Mouse (Mus musculus) E14TG2a.4 (cell line): Measurements from ENCODE around the gene Mtss1l.

Experiments used
- H3K27me3 ChIP-seq: 2 replicates; pipeline ENCODE4 v1.6.1; 2014; ENCODE audit warnings: low read length, control low read depth; ENCODE audit not compliant: insufficient read depth
- H3K36me3 ChIP-seq: 2 replicates; pipeline ENCODE4 v1.6.1; 2014; ENCODE audit warnings: low read length, control low read depth; ENCODE audit not compliant: insufficient read depth
- H3K4me1 ChIP-seq: replicated peaks from 2 replicates; pipeline ENCODE4 v1.6.1; 2014; ENCODE audit warnings: low read depth, low read length, control low read depth
- H3K4me3 ChIP-seq: replicated peaks from 2 replicates; pipeline ENCODE4 v1.5.1; 2014; ENCODE audit warnings: mild to moderate bottlenecking, low read length
- H3K9me3 ChIP-seq: 2 replicates; pipeline ENCODE4 v1.6.1; 2014; ENCODE audit warnings: low read length, control low read depth
- CTCF ChIP-seq: conservative IDR thresholded peaks from 2 replicates; pipeline ENCODE4 v1.5.1; 2014; ENCODE audit warnings: low read length
- NANOG ChIP-seq: IDR thresholded peaks from 2 replicates; pipeline ENCODE4 v1.6.1; 2014; ENCODE audit warnings: borderline replicate concordance, low read length, mixed read lengths
- POU5F1 ChIP-seq: IDR thresholded peaks from 2 replicates; pipeline ENCODE4 v1.6.1; 2014; ENCODE audit warnings: low read length, borderline replicate concordance

Gene Mtss1l

GRCm38 (mm10) chr8:110751490-110751889, 30.2 kb downstream of the Mtss1l start:
- no peak overlapping the region for H3K4me3 ChIP-seq
- H3K36me3 ChIP-seq = no peaks in the 10 kb centered on the region
- no peak for TF ChIP-seq CTCF
- no peaks in the 10 kb centered on the region for H3K9me3 ChIP-seq
- H3K27me3 ChIP-seq = no peaks in the 10 kb centered on the region
- peaks cover 61% of the 10 kb centered on the region for H3K4me1 ChIP-seq

GRCm38 (mm10) chr8:110754713-110755112, 33.4 kb downstream of the Mtss1l start:
- TF ChIP-seq NANOG = no peak
- TF ChIP-seq CTCF = no peak
- TF ChIP-seq POU5F1 = no peak
- Histone ChIP-seq H3K36me3 (no peaks in the 10 kb centered on the region), H3K9me3 (no peaks in the 10 kb centered on the region), H3K4me1 (peaks cover 92% of the 10 kb centered on the region), H3K4me3 (peak overlapping the region; percentile 64), H3K27me3 (no peaks in the 10 kb centered on the region)

GRCm38 (mm10) chr8:110755511-110756170, 34.4 kb downstream of the Mtss1l start:
- no peak for TF ChIP-seq CTCF
- TF ChIP-seq NANOG = no peak
- TF ChIP-seq POU5F1 = no peak
- Histone ChIP-seq H3K4me3 (peak overlapping the region; percentile 64), H3K4me1 (peaks cover 98% of the 10 kb centered on the region), H3K9me3 (no peaks in the 10 kb centered on the region), H3K36me3 (no peaks in the 10 kb centered on the region), H3K27me3 (no peaks in the 10 kb centered on the region)

- TF ChIP-seq NANOG (no peak), POU5F1 (no peak), CTCF (no peak)
- Histone ChIP-seq H3K27me3 (no peaks in the 10 kb centered on the region), H3K9me3 (no peaks in the 10 kb centered on the region), H3K36me3 (no peaks in the 10 kb centered on the region), H3K4me1 (peaks cover 98% of the 10 kb centered on the region), H3K4me3 (peak overlapping the region; percentile 64)
Measured at GRCm38 (mm10) chr8:110756196-110756595, 34.9 kb downstream of the Mtss1l start.

GRCm38 (mm10) chr8:110760280-110760940, 39.1 kb downstream of the Mtss1l start:
- H3K4me1 ChIP-seq = peaks cover 80% of the 10 kb centered on the region
- no peak for TF ChIP-seq CTCF
- TF ChIP-seq POU5F1 = no peak
- TF ChIP-seq NANOG = no peak

GRCm38 (mm10) chr8:110761185-110761584, 39.9 kb downstream of the Mtss1l start:
- H3K4me1 ChIP-seq = peaks cover 74% of the 10 kb centered on the region
- H3K36me3 ChIP-seq = no peaks in the 10 kb centered on the region
- TF ChIP-seq NANOG (no peak), CTCF (no peak), POU5F1 (no peak)
- H3K9me3 ChIP-seq = no peaks in the 10 kb centered on the region
- no peaks in the 10 kb centered on the region for H3K27me3 ChIP-seq
- H3K4me3 ChIP-seq = peak overlapping the region; percentile 56

More at GRCm38 (mm10) chr8:110760280-110760940, 39.1 kb downstream of the Mtss1l start:
- Histone ChIP-seq H3K27me3 (no peaks in the 10 kb centered on the region), H3K36me3 (no peaks in the 10 kb centered on the region), H3K4me3 (peak overlapping the region; percentile 56), H3K9me3 (no peaks in the 10 kb centered on the region)

GRCm38 (mm10) chr8:110761988-110762387, 40.7 kb downstream of the Mtss1l start:
- Histone ChIP-seq H3K27me3 (no peaks in the 10 kb centered on the region), H3K4me1 (peaks cover 71% of the 10 kb centered on the region), H3K4me3 (no peak overlapping the region), H3K36me3 (no peaks in the 10 kb centered on the region), H3K9me3 (no peaks in the 10 kb centered on the region)
- TF ChIP-seq POU5F1 (no peak), CTCF (peak; percentile 28)

- H3K4me3 ChIP-seq = no peak overlapping the region
- no peak for TF ChIP-seq POU5F1
- TF ChIP-seq CTCF = no peak
- TF ChIP-seq NANOG = no peak
- H3K9me3 ChIP-seq = no peaks in the 10 kb centered on the region
- no peaks in the 10 kb centered on the region for H3K27me3 ChIP-seq
- H3K4me1 ChIP-seq = peaks cover 49% of the 10 kb centered on the region
- H3K36me3 ChIP-seq = no peaks in the 10 kb centered on the region
Measured at GRCm38 (mm10) chr8:110764671-110765070, 43.4 kb downstream of the Mtss1l start.

GRCm38 (mm10) chr8:110767261-110767660, 46.0 kb downstream of the Mtss1l start:
- H3K36me3 ChIP-seq = no peaks in the 10 kb centered on the region
- TF ChIP-seq NANOG (no peak), CTCF (no peak), POU5F1 (no peak)
- H3K27me3 ChIP-seq = no peaks in the 10 kb centered on the region

More at GRCm38 (mm10) chr8:110767261-110767660, 46.0 kb downstream of the Mtss1l start:
- Histone ChIP-seq H3K4me1 (peaks cover 23% of the 10 kb centered on the region), H3K9me3 (no peaks in the 10 kb centered on the region), H3K4me3 (0 out of 2 replicates have a peak overlapping the region, but pooled peaks have one; percentile 35)
